Mouse (Mus musculus) heart, embryonic 14.5 days (tissue): ENCODE data around the gene Trpc5. TPM values are rescaled to one million over a fixed set of nuclear protein-coding genes. Genes with fewer than 3 reads are reported as not detected.

Experiments
- ATAC-seq: fragments of 200-750 bp; cut with Nextera tagmentation; 2 replicates; pipeline ENCODE4 v1.8.0; 2017; ENCODE audit warnings: low read depth, moderate TSS enrichment; ENCODE audit not compliant: insufficient number of reproducible peaks, insufficient read depth, low FRiP score
- H3K27ac ChIP-seq, 2 experiments: fragments of 200-500 bp in 1 of 2; fragments of 300-500 bp in 1 of 2; sonication (generic) in 1 of 2; replicated peaks in 1 of 2; 2 replicates each; pipeline ENCODE4 v1.5.1; 2012 to 2014; ENCODE audit warnings: low read depth in 2 of 2, low read length in 2 of 2, control low read depth in 1 of 2, mild to moderate bottlenecking in 1 of 2, mixed read lengths in 1 of 2; ENCODE audit not compliant: control insufficient read depth in 1 of 2, insufficient read depth in 1 of 2
- H3K27me3 ChIP-seq: fragments of 300-500 bp; sonication (generic); 2 replicates; pipeline ENCODE4 v1.6.1; 2014; ENCODE audit warnings: mild to moderate bottlenecking, low read length, control low read depth; ENCODE audit not compliant: control insufficient read depth, insufficient read depth
- H3K36me3 ChIP-seq: fragments of 300-500 bp; sonication (generic); 2 replicates; pipeline ENCODE4 v1.6.1; 2014; ENCODE audit warnings: mild to moderate bottlenecking, control low read depth, low read length, mixed read lengths; ENCODE audit not compliant: control insufficient read depth, insufficient read depth
- H3K4me1 ChIP-seq, 2 experiments: fragments of 200-500 bp in 1 of 2; fragments of 300-500 bp in 1 of 2; sonication (generic) in 1 of 2; 2 replicates each; pipeline ENCODE4 v1.6.1; 2012 to 2014; ENCODE audit warnings: low read length in 2 of 2, control low read depth in 1 of 2, mixed read lengths in 1 of 2; ENCODE audit not compliant: control insufficient read depth in 2 of 2, insufficient read depth in 2 of 2
- H3K4me2 ChIP-seq: fragments of 300-500 bp; sonication (generic); 2 replicates; pipeline ENCODE4 v1.6.1; 2014; ENCODE audit warnings: mild to moderate bottlenecking, low read length
- H3K4me3 ChIP-seq, 2 experiments: fragments of 200-500 bp in 1 of 2; fragments of 300-500 bp in 1 of 2; sonication (generic) in 1 of 2; 2 replicates each; pipeline ENCODE4 v1.5.1; 2012 to 2014; ENCODE audit warnings: low read length in 2 of 2, mild to moderate bottlenecking in 2 of 2, control low read depth in 1 of 2, low read depth in 1 of 2, moderate library complexity in 1 of 2; ENCODE audit not compliant: control insufficient read depth in 1 of 2, insufficient read depth in 1 of 2
- H3K9ac ChIP-seq: fragments of 300-500 bp; sonication (generic); 2 replicates; pipeline ENCODE4 v1.6.1; 2014; ENCODE audit warnings: mild to moderate bottlenecking, low read length
- H3K9me3 ChIP-seq: fragments of 300-500 bp; sonication (generic); 2 replicates; pipeline ENCODE4 v1.6.1; 2016; ENCODE audit warnings: low read length, control low read depth; ENCODE audit not compliant: control insufficient read depth
- whole genome bisulfite sequencing: fragments of 180-500 bp; shearing (Covaris S2); extraction: QIAGEN DNeasy Blood & Tissue Kit; methylation state at CpG from one replicate; pipeline ENCODE4 v1.1.7; 2014; 5-methylcytosine and 5-hydroxymethylcytosine counted together
- polyA plus RNA-seq: library from polyadenylated mRNA; unstranded; fragments of >200 nt; fragmentation: Nextera tagmentation; extraction: Ambion mirVana; gene quantifications from 2 replicates; pipeline ENCODE4 v1.2.1, GENCODE M21; 2014

The Trpc5 gene
- polyA plus RNA-seq, 1 experiment from 2014 or later, result 0.20 TPM

GRCm38 (mm10) chrX:144456281-144456680, 231.7 kb downstream of the Trpc5 start, which contains the start of gene Trpc5os:
Gene Trpc5os (plus strand): TSS chrX:144456581.
- Histone ChIP-seq H3K4me3 (no peak within 1 kb of the TSS), H3K27ac (no peak within 1 kb of the TSS), H3K9ac (no peak within 1 kb of the TSS), H3K4me2 (no peak within 1 kb of the TSS), H3K36me3 (no peaks in the 10 kb centered on the region), H3K9me3 (no peaks in the 10 kb centered on the region), H3K27me3 (no peaks in the 10 kb centered on the region), H3K4me1 (no peaks in the 10 kb centered on the region)
- WGBS, result 77% methylated on average over 5 of the region's 5 CpGs
- no peak for ATAC-seq

- H3K4me1 ChIP-seq, result no peaks in the 10 kb centered on the region
- H3K27ac ChIP-seq, result no peak overlapping the region
- no peak overlapping the region for H3K9ac ChIP-seq
- H3K9me3 ChIP-seq, result no peaks in the 10 kb centered on the region
- no peaks in the 10 kb centered on the region for H3K36me3 ChIP-seq
- no peak overlapping the region for H3K4me3 ChIP-seq
- no peaks in the 10 kb centered on the region for H3K27me3 ChIP-seq
- WGBS, result 56% methylated on average over 3 of the region's 3 CpGs
- no peak overlapping the region for H3K4me2 ChIP-seq
- ATAC-seq, result no peak
Observed at GRCm38 (mm10) chrX:144423848-144424247, 264.1 kb downstream of the Trpc5 start.

- Histone ChIP-seq H3K9me3 (no peaks in the 10 kb centered on the region), H3K4me3 (no peak overlapping the region), H3K36me3 (no peaks in the 10 kb centered on the region), H3K27ac (no peak overlapping the region), H3K27me3 (no peaks in the 10 kb centered on the region), H3K9ac (no peak overlapping the region), H3K4me2 (no peak overlapping the region), H3K4me1 (no peaks in the 10 kb centered on the region)
- no peak for ATAC-seq
- WGBS, result 68% methylated on average over 1 of the region's 1 CpGs
Observed at GRCm38 (mm10) chrX:144421091-144421490, 266.9 kb downstream of the Trpc5 start.

- no peak overlapping the region for H3K27ac ChIP-seq
- H3K4me3 ChIP-seq, result no peak overlapping the region
- no peaks in the 10 kb centered on the region for H3K9me3 ChIP-seq
- H3K27me3 ChIP-seq, result no peaks in the 10 kb centered on the region
- H3K9ac ChIP-seq, result no peak overlapping the region
- no peak overlapping the region for H3K4me2 ChIP-seq
- no peak for ATAC-seq
- H3K4me1 ChIP-seq, result no peaks in the 10 kb centered on the region
- H3K36me3 ChIP-seq, result no peaks in the 10 kb centered on the region
- whole genome bisulfite sequencing, result 62% methylated on average over 1 of the region's 1 CpGs
Observed at GRCm38 (mm10) chrX:144420259-144420658, 267.7 kb downstream of the Trpc5 start.

- no peaks in the 10 kb centered on the region for H3K4me1 ChIP-seq
- 73% methylated on average over 5 of the region's 5 CpGs for WGBS
- H3K4me3 ChIP-seq, result no peak overlapping the region
- H3K9me3 ChIP-seq, result no peaks in the 10 kb centered on the region
- no peaks in the 10 kb centered on the region for H3K27me3 ChIP-seq
- no peak overlapping the region for H3K27ac ChIP-seq
- H3K4me2 ChIP-seq, result no peak overlapping the region
- H3K9ac ChIP-seq, result no peak overlapping the region
- no peaks in the 10 kb centered on the region for H3K36me3 ChIP-seq
- no peak for ATAC-seq
Observed at GRCm38 (mm10) chrX:144408036-144408435, 279.9 kb downstream of the Trpc5 start.

DNA sequence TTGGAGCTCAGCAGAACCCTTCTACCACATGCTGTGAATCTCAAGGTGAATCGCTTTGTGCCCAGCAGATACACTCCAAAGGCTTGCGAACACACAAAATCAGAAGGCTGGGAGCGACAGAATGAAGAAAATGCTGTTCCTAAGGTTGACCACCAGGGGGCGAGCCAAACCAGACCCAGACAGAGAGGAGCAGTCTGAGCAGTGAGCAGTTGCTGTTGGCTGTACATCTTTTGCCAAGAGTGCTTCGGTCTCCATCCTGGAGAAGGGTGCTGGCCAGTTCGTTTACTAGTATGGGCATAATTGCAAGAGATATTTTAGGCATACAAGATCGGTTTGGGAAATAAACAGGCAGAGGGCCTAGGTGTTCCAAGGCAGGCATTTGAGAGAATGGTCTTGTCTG, 284.5 kb downstream of the Trpc5 start:
- H3K9ac ChIP-seq, result no peak overlapping the region
- no peaks in the 10 kb centered on the region for H3K4me1 ChIP-seq
- no peak overlapping the region for H3K4me3 ChIP-seq
- no peak overlapping the region for H3K27ac ChIP-seq
- no peak overlapping the region for H3K4me2 ChIP-seq
- no peaks in the 10 kb centered on the region for H3K27me3 ChIP-seq
- H3K9me3 ChIP-seq, result no peaks in the 10 kb centered on the region
- WGBS, result 34% methylated on average over 7 of the region's 7 CpGs
- no peaks in the 10 kb centered on the region for H3K36me3 ChIP-seq
- no peak for ATAC-seq

DNA sequence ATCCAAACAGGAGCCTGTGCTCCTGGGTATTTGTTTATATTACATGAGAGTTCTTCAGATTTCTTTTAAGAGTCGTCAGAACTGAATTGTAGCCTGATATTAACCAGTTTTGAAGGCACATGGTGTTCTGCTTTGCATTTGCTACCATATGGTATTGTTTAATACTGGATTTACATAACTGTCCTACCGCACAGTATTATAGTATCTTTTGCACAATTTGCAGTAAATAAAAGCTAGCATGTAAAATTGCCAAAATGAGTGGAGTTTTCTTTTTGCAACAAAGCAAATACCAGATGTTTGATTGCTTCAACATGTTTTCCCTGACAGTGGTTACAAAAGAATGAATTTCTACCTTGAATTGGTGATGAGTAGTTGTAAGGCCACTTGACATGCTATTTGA, 313.8 kb downstream of the Trpc5 start:
- 70% methylated on average over 2 of the region's 2 CpGs for WGBS
- no peak for ATAC-seq
- H3K9ac ChIP-seq, result no peak overlapping the region
- H3K9me3 ChIP-seq, result no peaks in the 10 kb centered on the region
- no peaks in the 10 kb centered on the region for H3K27me3 ChIP-seq
- H3K4me2 ChIP-seq, result no peak overlapping the region
- 0 out of 2 replicates have a peak, but pooled peaks cover 7% of the 10 kb centered on the region for H3K36me3 ChIP-seq
- no peak overlapping the region for H3K4me3 ChIP-seq
- H3K27ac ChIP-seq, result no peak overlapping the region
- no peaks in the 10 kb centered on the region for H3K4me1 ChIP-seq

DNA sequence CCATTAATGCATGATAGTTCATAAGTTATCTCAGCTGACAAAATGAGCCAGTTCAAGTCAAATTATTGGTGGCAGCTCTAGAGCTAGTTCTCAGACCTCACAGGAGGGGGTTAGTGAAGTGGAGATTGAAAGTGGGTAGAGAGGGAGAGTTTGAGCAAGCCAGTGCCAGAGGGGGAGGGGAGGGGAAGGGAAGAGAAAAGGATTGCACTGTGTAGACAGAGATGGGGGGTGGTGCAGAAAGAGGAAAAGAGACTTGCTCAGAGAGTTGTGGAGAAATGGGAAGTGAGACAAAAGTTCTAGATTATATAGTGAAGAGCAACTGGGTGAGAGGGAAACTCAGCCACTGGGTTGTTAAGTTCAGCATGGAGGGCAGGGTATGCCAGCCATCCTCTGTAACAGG, 349.6 kb downstream of the Trpc5 start:
- H3K4me1 ChIP-seq, result no peaks in the 10 kb centered on the region
- no peak overlapping the region for H3K4me3 ChIP-seq
- H3K36me3 ChIP-seq, result no peaks in the 10 kb centered on the region
- H3K27me3 ChIP-seq, result no peaks in the 10 kb centered on the region
- ATAC-seq, result no peak
- no peak overlapping the region for H3K27ac ChIP-seq
- H3K4me2 ChIP-seq, result no peak overlapping the region
- no peaks in the 10 kb centered on the region for H3K9me3 ChIP-seq
- H3K9ac ChIP-seq, result no peak overlapping the region
